Mouse (Mus musculus) neural tube, embryonic 12.5 days (tissue): ENCODE results near the gene Chat. TPM values are rescaled to one million over a fixed set of nuclear protein-coding genes. Genes with fewer than 3 reads are reported as not detected.

Experiments
- ATAC-seq: fragments of 200-750 bp; cut with Nextera tagmentation; 2 replicates; pipeline ENCODE4 v1.8.0; 2017; ENCODE audit warnings: low read depth, mild to moderate bottlenecking, moderate TSS enrichment, moderate library complexity; ENCODE audit not compliant: low FRiP score
- H3K27ac ChIP-seq: fragments of 300-500 bp; sonication (generic); 2 replicates; pipeline ENCODE4 v1.5.1; 2016
- H3K27me3 ChIP-seq: fragments of 300-500 bp; sonication (generic); replicated peaks from 2 replicates; pipeline ENCODE4 v1.6.1; 2016; ENCODE audit warnings: mild to moderate bottlenecking
- H3K36me3 ChIP-seq: fragments of 300-500 bp; sonication (generic); 2 replicates; pipeline ENCODE4 v1.6.1; 2016; ENCODE audit warnings: mild to moderate bottlenecking
- H3K4me1 ChIP-seq: fragments of 300-500 bp; sonication (generic); 2 replicates; pipeline ENCODE4 v1.6.1; 2016
- H3K4me2 ChIP-seq: fragments of 300-500 bp; sonication (generic); replicated peaks from 2 replicates; pipeline ENCODE4 v1.6.1; 2016; ENCODE audit warnings: mild to moderate bottlenecking
- H3K4me3 ChIP-seq: fragments of 300-500 bp; sonication (generic); 2 replicates; pipeline ENCODE4 v1.5.1; 2016
- H3K9ac ChIP-seq: fragments of 300-500 bp; sonication (generic); 2 replicates; pipeline ENCODE4 v1.6.1; 2016; ENCODE audit warnings: mild to moderate bottlenecking
- H3K9me3 ChIP-seq: fragments of 300-500 bp; sonication (generic); 2 replicates; pipeline ENCODE4 v1.6.1; 2016; ENCODE audit warnings: mild to moderate bottlenecking
- WGBS: fragments of 180-500 bp; shearing (Covaris S2); methylation state at CpG from one replicate; pipeline ENCODE4 v1.1.7; 2016; 5-methylcytosine and 5-hydroxymethylcytosine counted together
- polyA plus RNA-seq: library from polyadenylated mRNA; unstranded; fragments of >200 nt; fragmentation: Nextera tagmentation; extraction: Ambion mirVana; gene quantifications from 2 replicates; pipeline ENCODE4 v1.2.1, GENCODE M21; 2016

Chat gene
- polyA plus RNA-seq, 1 experiment from 2014 or later: 4.4 TPM

DNA sequence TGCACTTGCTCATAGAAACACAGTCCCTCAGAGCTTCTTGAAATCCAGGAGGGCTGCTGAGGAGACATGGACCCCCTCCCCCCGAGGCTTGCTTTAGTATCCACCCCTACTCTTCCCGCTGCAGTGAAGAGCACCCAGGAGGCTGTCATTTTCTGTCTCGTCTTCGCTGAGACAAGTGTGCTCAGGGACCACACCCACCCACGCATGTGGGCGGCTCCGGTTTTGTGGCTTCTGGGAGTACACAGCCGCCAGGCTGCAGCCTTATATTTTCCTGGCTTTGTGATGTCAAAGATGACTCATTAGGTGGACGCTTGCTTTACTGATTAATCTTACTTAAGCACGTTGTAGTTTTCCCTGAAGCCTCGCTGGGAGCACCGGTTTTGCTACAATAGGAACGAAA is 26.7 kb upstream of the Chat start:
- Histone ChIP-seq H3K4me3 (0 out of 2 replicates have a peak overlapping the region, but pooled peaks have one; percentile 4), H3K4me1 (peaks cover 5% of the 10 kb centered on the region; the same call in 1 of the 2 replicates), H3K27ac (no peak overlapping the region), H3K4me2 (peak overlapping the region; percentile 49), H3K9ac (no peak overlapping the region), H3K27me3 (no peaks in the 10 kb centered on the region), H3K36me3 (no peaks in the 10 kb centered on the region), H3K9me3 (no peaks in the 10 kb centered on the region)
- no peak for ATAC-seq
- WGBS: 22% methylated on average over 13 of the region's 13 CpGs

DNA sequence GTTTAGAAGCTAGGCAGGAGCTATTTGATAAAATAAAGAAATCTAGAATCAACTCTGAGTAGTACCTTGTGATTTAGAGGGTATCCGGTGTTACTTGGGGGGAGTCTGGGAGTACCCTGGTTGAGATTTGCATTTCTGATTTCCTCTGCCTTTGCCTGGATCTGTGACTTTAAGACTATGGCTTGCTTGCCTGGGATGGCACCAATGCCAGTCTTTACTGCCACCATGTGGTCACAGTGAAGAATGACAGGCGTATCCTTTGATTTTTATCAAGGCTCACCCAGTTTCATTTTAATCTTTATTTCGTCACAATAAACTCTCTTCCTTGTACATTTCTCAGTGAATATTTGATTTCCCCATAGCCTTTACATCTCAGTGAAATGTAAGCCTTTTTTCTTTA is 16.3 kb upstream of the Chat start:
- no peaks in the 10 kb centered on the region for H3K4me1 ChIP-seq
- no peaks in the 10 kb centered on the region for H3K9me3 ChIP-seq
- H3K4me3 ChIP-seq: no peak overlapping the region
- ATAC-seq: no peak
- WGBS: 9% methylated on average over 3 of the region's 3 CpGs
- no peaks in the 10 kb centered on the region for H3K36me3 ChIP-seq
- no peak overlapping the region for H3K4me2 ChIP-seq
- H3K27ac ChIP-seq: no peak overlapping the region
- no peak overlapping the region for H3K9ac ChIP-seq
- H3K27me3 ChIP-seq: no peaks in the 10 kb centered on the region; the same call in 1 of the 2 replicates

DNA sequence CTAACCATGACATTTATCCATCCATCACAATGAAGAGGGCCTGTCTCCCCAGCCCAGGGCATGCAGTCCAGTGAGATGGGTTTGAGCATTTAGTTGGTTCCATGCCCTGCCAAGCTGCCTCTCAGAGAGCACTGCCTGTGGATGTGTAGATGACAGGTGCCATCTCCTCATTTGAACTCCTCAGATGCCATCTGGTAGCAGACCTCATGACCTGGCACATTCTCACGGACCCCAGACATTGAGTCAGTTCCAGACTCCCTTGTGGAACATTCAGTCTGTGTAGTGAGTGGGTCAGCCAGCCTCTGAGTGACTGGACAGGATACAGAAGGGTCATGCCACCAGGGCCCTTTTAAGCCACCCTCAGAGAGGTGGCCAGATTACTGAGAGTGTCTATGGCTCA is 11.8 kb upstream of the Chat start:
- no peak overlapping the region for H3K4me3 ChIP-seq
- H3K4me2 ChIP-seq: no peak overlapping the region
- ATAC-seq: no peak
- 73% methylated on average over 1 of the region's 1 CpGs for WGBS
- no peak overlapping the region for H3K27ac ChIP-seq
- no peaks in the 10 kb centered on the region for H3K4me1 ChIP-seq
- H3K9me3 ChIP-seq: no peaks in the 10 kb centered on the region
- H3K36me3 ChIP-seq: no peaks in the 10 kb centered on the region
- H3K9ac ChIP-seq: no peak overlapping the region
- H3K27me3 ChIP-seq: no peaks in the 10 kb centered on the region

DNA sequence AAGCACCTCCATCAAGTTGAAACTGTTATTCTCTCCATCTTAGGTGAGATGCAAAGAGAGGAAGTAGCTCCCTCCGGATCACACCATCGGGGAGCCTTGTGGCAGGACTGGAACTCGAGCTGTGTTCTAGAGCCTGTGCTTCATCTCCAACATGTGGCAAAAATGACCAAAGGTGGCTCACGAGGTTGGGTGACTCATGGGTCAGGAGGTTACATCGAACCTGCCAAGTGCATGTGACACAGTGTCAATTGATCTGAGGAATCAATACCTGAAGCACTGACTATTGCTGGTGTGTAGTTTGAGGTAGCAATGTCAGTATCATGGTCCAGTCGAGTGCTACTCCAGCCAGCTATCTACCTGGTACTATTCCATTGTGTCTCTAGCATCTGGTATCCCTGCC is 10.8 kb upstream of the Chat start:
- Histone ChIP-seq H3K4me3 (no peak overlapping the region), H3K4me1 (no peaks in the 10 kb centered on the region), H3K36me3 (no peaks in the 10 kb centered on the region), H3K27ac (no peak overlapping the region), H3K27me3 (no peaks in the 10 kb centered on the region), H3K4me2 (no peak overlapping the region), H3K9me3 (no peaks in the 10 kb centered on the region), H3K9ac (no peak overlapping the region)
- WGBS: 82% methylated on average over 6 of the region's 6 CpGs
- no peak for ATAC-seq

DNA sequence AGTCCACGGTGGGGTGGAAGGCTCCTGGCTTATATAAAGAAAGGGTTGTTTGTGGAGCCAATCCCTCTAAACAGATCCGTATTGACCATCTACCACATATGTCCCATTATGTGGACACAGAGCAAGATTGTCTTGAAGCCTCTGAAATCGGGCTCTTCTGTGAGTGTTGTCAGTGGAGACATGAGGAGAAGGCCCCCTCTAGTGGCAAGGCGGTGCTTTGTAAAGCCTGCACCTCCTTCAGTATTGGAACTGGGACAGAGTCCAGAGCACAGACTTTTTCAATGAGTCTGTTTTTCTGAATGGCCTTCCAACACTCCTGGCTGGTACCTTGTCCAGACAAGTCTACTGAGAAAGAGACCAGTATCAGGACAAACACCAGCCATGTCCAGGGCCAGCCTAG is 7.2 kb upstream of the Chat start:
- Histone ChIP-seq H3K4me2 (no peak overlapping the region), H3K9me3 (no peaks in the 10 kb centered on the region), H3K4me3 (no peak overlapping the region), H3K36me3 (no peaks in the 10 kb centered on the region), H3K27me3 (0 out of 2 replicates have a peak, but pooled peaks cover 7% of the 10 kb centered on the region), H3K4me1 (0 out of 2 replicates have a peak, but pooled peaks cover 7% of the 10 kb centered on the region), H3K9ac (no peak overlapping the region), H3K27ac (no peak overlapping the region)
- ATAC-seq: peak; percentile 50; the same call in 1 of the 2 replicates
- 12% methylated on average over 4 of the region's 4 CpGs for WGBS

DNA sequence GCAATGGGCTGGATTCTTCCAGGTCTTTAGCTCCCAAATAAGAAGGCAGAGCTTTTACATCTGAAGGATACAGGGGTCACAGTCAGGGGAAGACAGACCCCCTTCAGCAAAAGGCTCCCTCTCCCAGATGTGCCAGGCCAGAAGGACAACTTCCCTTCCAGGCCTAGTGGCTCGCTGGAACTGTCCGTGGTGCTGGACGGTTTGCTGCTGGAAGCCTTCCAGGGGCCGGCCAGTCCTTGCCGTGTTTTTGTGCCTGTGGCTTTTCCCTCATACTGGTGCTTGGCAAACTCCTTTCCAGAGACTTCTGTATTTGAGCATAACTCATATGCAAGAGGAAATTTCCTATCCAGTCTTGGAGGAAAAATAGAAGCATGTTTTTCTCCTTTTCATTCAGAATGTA is 1.8 kb upstream of the Chat start:
- no peaks in the 10 kb centered on the region for H3K9me3 ChIP-seq
- no peaks in the 10 kb centered on the region for H3K36me3 ChIP-seq
- H3K4me1 ChIP-seq: peaks cover 22% of the 10 kb centered on the region
- H3K9ac ChIP-seq: no peak overlapping the region
- H3K4me2 ChIP-seq: no peak overlapping the region
- H3K27ac ChIP-seq: no peak overlapping the region
- H3K4me3 ChIP-seq: no peak overlapping the region
- 5% methylated on average over 5 of the region's 5 CpGs for WGBS
- H3K27me3 ChIP-seq: peaks cover 58% of the 10 kb centered on the region
- ATAC-seq: no peak

DNA sequence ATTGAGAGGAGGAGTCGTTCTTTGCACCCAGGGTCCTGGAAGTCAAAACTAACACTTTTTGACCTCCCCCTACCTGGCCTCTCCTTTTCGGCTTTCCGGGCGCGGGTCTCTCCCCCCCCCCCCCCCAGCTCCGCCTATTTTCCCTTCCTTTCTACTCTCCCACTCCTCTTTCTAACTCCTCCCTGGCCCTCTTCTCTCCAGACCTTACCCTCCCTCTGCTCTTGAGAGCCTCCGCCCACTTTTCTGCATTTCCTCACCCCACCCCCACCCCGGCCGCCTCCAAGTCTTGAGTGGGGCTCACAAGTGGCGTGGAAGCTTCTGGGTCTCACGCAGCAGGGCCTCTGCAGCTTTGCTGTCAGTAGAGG is 301 bp downstream of the Chat start:
- H3K36me3 ChIP-seq: no peaks in the 10 kb centered on the region
- H3K9ac ChIP-seq: 0 out of 2 replicates have a peak overlapping the region, but pooled peaks have one; percentile 43
- no peak for ATAC-seq
- H3K4me3 ChIP-seq: peak overlapping the region; percentile 23
- peaks cover 22% of the 10 kb centered on the region for H3K4me1 ChIP-seq
- no peak overlapping the region for H3K27ac ChIP-seq
- peaks cover 79% of the 10 kb centered on the region for H3K27me3 ChIP-seq
- under 1% methylated on average over 8 of the region's 11 CpGs for WGBS
- H3K9me3 ChIP-seq: no peaks in the 10 kb centered on the region
- H3K4me2 ChIP-seq: peak overlapping the region; percentile 53

DNA sequence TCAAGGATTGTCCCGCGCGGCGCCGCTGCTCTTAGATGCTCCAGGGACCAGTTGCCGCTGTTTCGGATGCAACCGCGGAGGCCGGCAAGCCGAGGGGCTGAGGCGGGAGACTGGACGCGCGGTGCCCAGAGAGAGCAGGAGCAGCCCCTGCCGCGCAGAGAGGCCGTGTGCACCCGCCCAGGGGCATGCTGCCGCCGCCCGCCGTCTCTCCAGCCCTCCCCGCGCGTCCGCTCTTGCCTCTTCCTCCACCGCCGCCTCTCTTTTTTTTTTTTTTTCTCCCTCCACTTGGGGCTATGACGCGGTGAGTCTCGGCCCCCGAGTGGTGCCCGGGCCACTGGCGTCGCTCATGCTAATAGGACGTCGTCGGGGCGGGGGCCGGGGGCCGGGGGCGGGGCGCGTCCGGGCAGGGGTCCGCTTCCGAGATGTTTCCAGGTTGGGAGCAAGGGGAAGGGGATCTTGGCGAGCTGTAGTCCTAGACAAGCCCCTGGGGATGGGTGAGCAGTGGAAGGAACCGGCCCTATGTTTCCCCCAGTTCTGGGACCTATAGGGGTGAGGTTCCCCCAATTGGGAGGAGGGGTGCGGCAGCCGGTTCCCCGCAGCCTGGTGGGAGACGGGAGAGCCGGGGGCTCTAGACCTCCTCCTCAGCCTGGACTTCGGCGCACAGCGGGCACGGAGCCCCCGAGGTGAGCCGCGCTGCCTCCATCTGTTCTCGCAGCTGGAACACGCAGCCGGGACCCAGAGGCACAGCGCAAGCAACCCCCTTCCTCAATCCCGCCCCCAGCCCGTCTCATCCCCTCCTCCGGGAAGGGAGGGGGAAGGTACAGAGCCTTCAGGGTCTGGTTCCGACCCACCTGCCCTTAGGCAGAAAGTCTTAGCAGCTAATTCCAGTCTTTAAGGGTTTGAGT is 936 bp downstream of the Chat start, which contains the start of gene Slc18a3:
Gene Slc18a3 (minus strand): TSS at position 250 of the 905 bp plus-strand sequence.
- Histone ChIP-seq H3K4me1 (peaks cover 22% of the 10 kb centered on the region), H3K27ac (no peak within 1 kb of the TSS), H3K9ac (peak within 1 kb of the TSS; percentile 43; the same call in 1 of the 2 replicates), H3K4me3 (peak within 1 kb of the TSS; percentile 23), H3K4me2 (peak within 1 kb of the TSS; percentile 53), H3K36me3 (no peaks in the 10 kb centered on the region), H3K9me3 (no peaks in the 10 kb centered on the region), H3K27me3 (peaks cover 86% of the 10 kb centered on the region)
- peak; percentile 27; the same call in 1 of the 2 replicates for ATAC-seq
- under 1% methylated on average over 68 of the region's 70 CpGs for WGBS

DNA sequence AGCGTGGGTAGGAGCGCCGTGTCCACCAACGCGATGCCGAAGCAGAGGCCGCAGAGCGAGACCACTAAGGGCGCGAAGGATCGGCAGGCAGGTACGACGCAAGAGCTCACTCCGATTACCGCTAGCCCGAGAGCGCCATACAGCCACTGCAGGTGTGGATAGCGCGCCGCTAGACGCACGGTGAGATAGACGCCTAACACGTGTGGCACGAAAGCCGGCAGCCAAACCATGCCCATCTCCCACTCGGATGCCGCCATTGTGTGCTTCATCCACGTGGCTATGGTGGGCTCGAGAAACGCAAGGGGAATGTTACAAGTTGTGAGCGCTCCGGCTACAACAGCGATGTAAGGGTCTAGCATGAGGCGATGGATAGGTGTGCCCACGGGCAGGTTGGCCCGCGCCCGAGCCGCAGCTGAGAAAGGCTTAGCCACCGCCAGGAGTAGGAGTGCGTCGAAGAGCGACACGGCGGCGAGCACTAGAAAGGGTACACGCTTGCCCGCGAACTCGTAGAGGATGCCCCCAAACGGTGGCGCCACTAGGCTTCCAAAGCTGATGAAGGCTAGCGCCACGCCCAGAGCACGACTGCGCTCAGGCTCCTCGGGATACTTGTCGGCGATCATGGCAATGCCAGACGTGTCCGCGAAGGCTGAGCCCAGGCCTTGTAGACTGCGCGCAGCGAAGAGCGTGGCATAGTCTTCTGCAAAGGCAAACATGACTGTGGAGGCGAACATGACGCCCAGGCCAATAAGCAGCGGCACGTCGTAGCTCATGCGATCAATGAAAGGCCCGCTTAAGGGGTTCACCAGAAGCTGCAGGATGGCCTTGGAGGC is 2.4 kb downstream of the Chat start:
- H3K27me3 ChIP-seq: peaks cover 95% of the 10 kb centered on the region
- no peak for ATAC-seq
- H3K4me1 ChIP-seq: peaks cover 17% of the 10 kb centered on the region
- H3K4me2 ChIP-seq: peak overlapping the region; percentile 53
- H3K36me3 ChIP-seq: no peaks in the 10 kb centered on the region
- 0 out of 2 replicates have a peak overlapping the region, but pooled peaks have one; percentile 43 for H3K9ac ChIP-seq
- H3K27ac ChIP-seq: no peak overlapping the region
- 3% methylated on average over 74 of the region's 74 CpGs for WGBS
- H3K9me3 ChIP-seq: no peaks in the 10 kb centered on the region
- H3K4me3 ChIP-seq: peak overlapping the region; percentile 23

DNA sequence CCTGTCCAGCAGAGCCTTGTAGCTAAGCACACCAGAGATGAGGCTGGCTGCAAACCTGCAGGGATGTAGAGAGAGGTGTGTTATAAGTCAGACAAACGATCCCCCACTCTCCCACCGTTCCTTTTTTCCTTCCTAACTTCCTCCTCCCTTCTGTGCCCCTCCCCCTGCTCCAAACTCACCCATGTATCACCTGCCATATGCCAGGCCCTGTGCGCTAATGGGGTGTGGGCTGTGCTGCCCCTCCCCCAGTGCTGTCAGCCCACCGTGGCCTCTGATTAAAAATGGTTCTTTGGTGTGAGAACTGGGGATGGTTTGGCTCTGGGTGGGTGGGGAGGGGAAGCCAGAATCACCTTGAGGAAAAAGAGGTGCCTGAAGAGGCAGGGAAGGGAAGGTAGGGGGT is 13.2 kb downstream of the Chat start:
- WGBS: 10% methylated on average over 4 of the region's 4 CpGs
- peaks cover 22% of the 10 kb centered on the region for H3K27me3 ChIP-seq
- ATAC-seq: no peak

DNA sequence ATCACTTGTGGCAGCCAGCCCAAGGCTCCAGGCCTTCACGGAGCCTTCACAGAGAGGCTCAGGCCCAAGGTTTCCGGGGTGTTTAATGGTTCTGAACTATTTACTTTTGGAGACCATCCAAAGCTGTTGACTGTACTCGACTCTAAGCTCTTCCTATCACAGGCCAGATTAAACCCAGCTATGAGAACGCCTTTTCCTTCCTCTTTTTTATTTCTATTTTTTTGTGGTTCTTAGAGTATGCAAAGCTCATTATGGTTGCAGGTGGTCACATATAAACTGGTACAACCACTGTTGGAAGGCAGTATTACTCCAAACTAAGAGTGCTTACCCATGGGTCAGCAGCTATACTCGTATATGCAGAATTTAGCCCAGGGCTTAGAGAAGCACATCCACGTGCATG is 18.8 kb downstream of the Chat start:
- Histone ChIP-seq H3K4me2 (no peak overlapping the region), H3K27me3 (no peaks in the 10 kb centered on the region; the same call in 1 of the 2 replicates), H3K4me1 (0 out of 2 replicates have a peak, but pooled peaks cover 6% of the 10 kb centered on the region), H3K9me3 (no peaks in the 10 kb centered on the region), H3K36me3 (no peaks in the 10 kb centered on the region), H3K9ac (no peak overlapping the region), H3K27ac (no peak overlapping the region), H3K4me3 (no peak overlapping the region)
- no peak for ATAC-seq
- WGBS: 90% methylated on average over 6 of the region's 6 CpGs

More for the DNA sequence above, 13.2 kb downstream of the Chat start:
- no peak overlapping the region for H3K4me3 ChIP-seq
- no peak overlapping the region for H3K27ac ChIP-seq
- H3K36me3 ChIP-seq: no peaks in the 10 kb centered on the region
- H3K4me1 ChIP-seq: peaks cover 14% of the 10 kb centered on the region
- no peak overlapping the region for H3K9ac ChIP-seq
- no peak overlapping the region for H3K4me2 ChIP-seq
- H3K9me3 ChIP-seq: no peaks in the 10 kb centered on the region

DNA sequence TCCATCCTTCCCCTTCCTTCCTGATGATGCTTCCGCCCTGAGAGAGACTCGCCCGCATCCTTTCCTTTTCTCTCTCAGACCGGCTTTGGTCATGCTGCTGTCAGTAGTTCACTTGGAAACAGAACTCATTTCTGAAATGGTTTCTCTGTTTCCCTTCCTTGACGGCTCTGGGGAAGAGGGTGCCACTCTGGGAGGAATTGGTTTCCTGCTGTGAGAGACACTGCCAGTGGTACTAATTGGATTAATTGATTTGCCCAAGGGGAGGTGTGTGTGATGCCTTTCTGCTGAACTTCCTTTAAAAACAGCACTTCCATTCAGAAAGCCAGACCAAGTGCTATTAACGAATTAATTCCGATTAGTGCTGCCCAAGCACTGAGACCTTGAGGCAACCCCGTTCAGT is 22.3 kb downstream of the Chat start:
- no peak overlapping the region for H3K27ac ChIP-seq
- no peaks in the 10 kb centered on the region for H3K9me3 ChIP-seq
- no peaks in the 10 kb centered on the region for H3K36me3 ChIP-seq
- no peak overlapping the region for H3K4me3 ChIP-seq
- no peaks in the 10 kb centered on the region; the same call in 1 of the 2 replicates for H3K27me3 ChIP-seq
- ATAC-seq: no peak
- no peak overlapping the region for H3K9ac ChIP-seq
- H3K4me2 ChIP-seq: no peak overlapping the region
- WGBS: 24% methylated on average over 8 of the region's 8 CpGs
- H3K4me1 ChIP-seq: peaks cover 12% of the 10 kb centered on the region; the same call in 1 of the 2 replicates
